Mouse (Mus musculus) limb, embryonic 11.5 days (tissue): ENCODE results near the gene Olfr735. TPM values are rescaled to one million over a fixed set of nuclear protein-coding genes. Genes with fewer than 3 reads are reported as not detected.

Experiments used
- ATAC-seq: fragments of 200-750 bp; cut with Nextera tagmentation; 2 replicates; pipeline ENCODE4 v1.8.0; 2017; ENCODE audit warnings: low read depth; ENCODE audit not compliant: insufficient number of reproducible peaks, low FRiP score, low TSS enrichment
- DNase-seq: peaks from one replicate; pipeline ENCODE4 v3.0.0-alpha.2; 2015; ENCODE audit warnings: low spot score
- H3K27ac ChIP-seq: fragments of 300-500 bp; sonication (generic); replicated peaks from 2 replicates; pipeline ENCODE4 v1.5.1; 2014; ENCODE audit warnings: low read depth, mild to moderate bottlenecking, low read length
- H3K27me3 ChIP-seq: fragments of 300-500 bp; sonication (generic); 2 replicates; pipeline ENCODE4 v1.6.1; 2014; ENCODE audit warnings: mild to moderate bottlenecking, low read length, mixed read lengths; ENCODE audit not compliant: control insufficient read depth, insufficient read depth
- H3K36me3 ChIP-seq: fragments of 300-500 bp; sonication (generic); 2 replicates; pipeline ENCODE4 v1.6.1; 2014; ENCODE audit warnings: mild to moderate bottlenecking, low read length, moderate library complexity, mixed read lengths; ENCODE audit not compliant: control insufficient read depth, insufficient read depth
- H3K4me1 ChIP-seq: fragments of 300-500 bp; sonication (generic); 2 replicates; pipeline ENCODE4 v1.6.1; 2014; ENCODE audit warnings: low read length, mixed read lengths; ENCODE audit not compliant: control insufficient read depth, insufficient read depth
- H3K4me2 ChIP-seq: fragments of 300-500 bp; sonication (generic); 2 replicates; pipeline ENCODE4 v1.6.1; 2014; ENCODE audit warnings: low read depth, mild to moderate bottlenecking, moderate library complexity; ENCODE audit not compliant: severe bottlenecking
- H3K4me3 ChIP-seq: fragments of 300-500 bp; sonication (generic); 2 replicates; pipeline ENCODE4 v1.5.1; 2014; ENCODE audit warnings: low read depth, low read length
- H3K9ac ChIP-seq: fragments of 300-500 bp; sonication (generic); 2 replicates; pipeline ENCODE4 v1.6.1; 2014; ENCODE audit warnings: mild to moderate bottlenecking, low read length
- H3K9me3 ChIP-seq: fragments of 300-500 bp; sonication (generic); 2 replicates; pipeline ENCODE4 v1.6.1; 2016; ENCODE audit warnings: low read length; ENCODE audit not compliant: control insufficient read depth
- WGBS: fragments of 180-500 bp; shearing (Covaris S2); extraction: QIAGEN DNeasy Blood & Tissue Kit; methylation state at CpG from one replicate; pipeline ENCODE4 v1.1.7; 2014; 5-methylcytosine and 5-hydroxymethylcytosine counted together
- polyA plus RNA-seq: library from polyadenylated mRNA; unstranded; fragments of >200 nt; fragmentation: Nextera tagmentation; extraction: Ambion mirVana; gene quantifications from 2 replicates; pipeline ENCODE4 v1.2.1, GENCODE M21; 2014

The Olfr735 gene
- polyA plus RNA-seq, result not detected in 2 replicates

GRCm38 (mm10) chr14:50348796-50349195 lies at the start of gene Olfr735:
Olfr735 (minus strand) TSS chr14:50348872.
- H3K27me3 ChIP-seq, result no peaks in the 10 kb centered on the region
- H3K9me3 ChIP-seq, result no peaks in the 10 kb centered on the region
- 81% methylated on average over 2 of the region's 2 CpGs for WGBS
- ATAC-seq (no peak), DNase-seq (no peak)
- H3K9ac ChIP-seq, result no peak within 1 kb of the TSS
- no peak within 1 kb of the TSS for H3K4me2 ChIP-seq
- no peaks in the 10 kb centered on the region for H3K4me1 ChIP-seq
- no peaks in the 10 kb centered on the region for H3K36me3 ChIP-seq
- no peak within 1 kb of the TSS for H3K27ac ChIP-seq
- H3K4me3 ChIP-seq, result no peak within 1 kb of the TSS

GRCm38 (mm10) chr14:50380863-50381262 lies 32.2 kb upstream of the Olfr735 start, which contains the start of gene Olfr736:
Olfr736 (plus strand) TSS chr14:50381163.
- Histone ChIP-seq H3K27me3 (no peaks in the 10 kb centered on the region), H3K9ac (no peak within 1 kb of the TSS), H3K4me2 (no peak within 1 kb of the TSS), H3K36me3 (no peaks in the 10 kb centered on the region), H3K4me3 (no peak within 1 kb of the TSS), H3K27ac (no peak within 1 kb of the TSS), H3K4me1 (no peaks in the 10 kb centered on the region), H3K9me3 (no peaks in the 10 kb centered on the region)
- 95% methylated on average over 2 of the region's 2 CpGs for WGBS
- ATAC-seq (no peak), DNase-seq (no peak)

DNA sequence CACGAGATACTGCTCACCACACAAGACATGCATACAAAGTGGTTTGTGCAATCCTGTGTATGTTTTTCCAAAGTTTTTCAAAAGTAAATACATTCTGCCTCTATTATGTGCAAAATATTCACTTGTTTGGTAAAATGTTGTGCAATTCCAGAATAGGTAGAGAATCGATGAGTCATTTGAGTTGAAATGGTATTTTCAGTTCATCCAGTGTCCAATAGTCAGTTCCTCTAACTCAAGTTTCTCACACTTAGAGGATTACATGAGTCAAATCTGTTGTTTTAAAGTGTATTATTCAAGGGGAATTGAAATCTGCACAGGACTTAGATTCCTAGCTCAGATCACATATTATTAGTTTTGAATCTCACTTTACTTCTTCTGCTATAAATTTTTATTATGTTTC lies 14.9 kb upstream of the Olfr735 start:
- H3K27me3 ChIP-seq, result no peaks in the 10 kb centered on the region
- no peaks in the 10 kb centered on the region for H3K36me3 ChIP-seq
- no peak for DNase-seq
- no peak overlapping the region for H3K4me2 ChIP-seq
- H3K9ac ChIP-seq, result no peak overlapping the region
- 92% methylated on average over 2 of the region's 2 CpGs for WGBS
- H3K27ac ChIP-seq, result no peak overlapping the region
- H3K9me3 ChIP-seq, result no peaks in the 10 kb centered on the region
- no peak for ATAC-seq
- H3K4me3 ChIP-seq, result no peak overlapping the region
- H3K4me1 ChIP-seq, result no peaks in the 10 kb centered on the region

DNA sequence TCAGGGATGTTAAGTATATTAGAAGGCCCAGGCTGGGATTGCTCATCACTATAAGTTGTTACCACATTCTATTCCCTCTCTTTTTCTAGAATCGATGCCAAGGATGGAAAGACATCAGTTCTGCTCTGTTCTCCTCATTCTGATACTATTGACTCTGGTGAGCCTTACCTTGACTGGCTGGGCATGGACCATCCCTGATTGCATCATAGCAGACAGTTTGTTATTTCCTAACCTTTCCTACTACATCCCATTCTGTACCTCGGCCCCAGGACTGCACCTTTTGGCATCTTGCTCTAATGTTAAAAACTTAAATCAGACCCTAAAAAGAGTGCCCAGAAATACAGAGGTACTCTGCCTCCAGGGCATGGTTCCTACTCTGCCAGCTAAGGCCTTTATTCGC lies 11.8 kb upstream of the Olfr735 start:
- Histone ChIP-seq H3K9me3 (no peaks in the 10 kb centered on the region), H3K27ac (no peak overlapping the region), H3K36me3 (no peaks in the 10 kb centered on the region), H3K9ac (no peak overlapping the region), H3K27me3 (no peaks in the 10 kb centered on the region), H3K4me3 (no peak overlapping the region), H3K4me2 (no peak overlapping the region), H3K4me1 (no peaks in the 10 kb centered on the region)
- DNase-seq, result no peak
- no peak for ATAC-seq
- 88% methylated on average over 3 of the region's 3 CpGs for WGBS

GRCm38 (mm10) chr14:50357593-50357992 lies 8.9 kb upstream of the Olfr735 start, which contains the start of gene Tlr11:
Tlr11 (plus strand) TSS chr14:50357914.
- no peaks in the 10 kb centered on the region for H3K9me3 ChIP-seq
- H3K9ac ChIP-seq, result no peak within 1 kb of the TSS
- H3K27me3 ChIP-seq, result no peaks in the 10 kb centered on the region
- H3K4me1 ChIP-seq, result no peaks in the 10 kb centered on the region
- ATAC-seq, result no peak
- WGBS, result 90% methylated on average over 2 of the region's 2 CpGs
- H3K36me3 ChIP-seq, result no peaks in the 10 kb centered on the region
- H3K4me3 ChIP-seq, result no peak within 1 kb of the TSS
- H3K27ac ChIP-seq, result no peak within 1 kb of the TSS
- no peak for DNase-seq
- no peak within 1 kb of the TSS for H3K4me2 ChIP-seq

DNA sequence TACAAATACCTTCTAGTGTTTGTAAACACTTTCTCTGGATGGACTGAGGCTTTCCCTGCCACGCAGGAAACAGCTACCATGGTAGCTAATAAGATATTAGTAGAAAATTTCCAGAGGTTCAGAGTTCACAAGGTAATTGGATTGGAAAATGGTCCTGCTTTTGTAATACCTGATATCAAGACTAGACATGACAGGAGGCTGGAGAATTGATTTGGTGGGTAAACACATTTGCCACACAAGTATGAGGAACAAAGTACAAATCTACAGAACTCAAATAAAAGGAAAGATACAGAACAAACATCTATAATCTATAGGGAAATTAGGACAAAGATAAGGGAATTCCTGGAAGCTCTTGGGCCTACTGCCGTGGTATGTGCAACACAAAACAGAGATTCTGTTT lies 8.1 kb upstream of the Olfr735 start:
- ATAC-seq, result no peak
- no peak for DNase-seq
- no peaks in the 10 kb centered on the region for H3K9me3 ChIP-seq
- H3K4me3 ChIP-seq, result no peak overlapping the region
- H3K4me2 ChIP-seq, result no peak overlapping the region
- H3K36me3 ChIP-seq, result no peaks in the 10 kb centered on the region
- WGBS, result 88% methylated on average over 2 of the region's 2 CpGs
- H3K27me3 ChIP-seq, result no peaks in the 10 kb centered on the region
- H3K27ac ChIP-seq, result no peak overlapping the region
- no peak overlapping the region for H3K9ac ChIP-seq
- H3K4me1 ChIP-seq, result no peaks in the 10 kb centered on the region

- no peak overlapping the region for H3K27ac ChIP-seq
- WGBS, result 54% methylated on average over 3 of the region's 3 CpGs
- no peaks in the 10 kb centered on the region for H3K4me1 ChIP-seq
- H3K27me3 ChIP-seq, result no peaks in the 10 kb centered on the region
- H3K4me3 ChIP-seq, result no peak overlapping the region
- ATAC-seq (no peak), DNase-seq (peak; percentile 36)
- H3K4me2 ChIP-seq, result no peak overlapping the region
- no peak overlapping the region for H3K9ac ChIP-seq
- no peaks in the 10 kb centered on the region for H3K36me3 ChIP-seq
- no peaks in the 10 kb centered on the region for H3K9me3 ChIP-seq
Observed at GRCm38 (mm10) chr14:50352438-50352837, 3.8 kb upstream of the Olfr735 start.

GRCm38 (mm10) chr14:50326661-50327060 lies 22.0 kb downstream of the Olfr735 start, which contains the start of gene Olfr734:
Olfr734 (minus strand) TSS chr14:50326761.
- Histone ChIP-seq H3K4me2 (no peak within 1 kb of the TSS), H3K27me3 (no peaks in the 10 kb centered on the region), H3K4me1 (no peaks in the 10 kb centered on the region), H3K9ac (no peak within 1 kb of the TSS), H3K27ac (no peak within 1 kb of the TSS), H3K36me3 (no peaks in the 10 kb centered on the region), H3K4me3 (no peak within 1 kb of the TSS), H3K9me3 (no peaks in the 10 kb centered on the region)
- 75% methylated on average over 1 of the region's 1 CpGs for WGBS
- DNase-seq (no peak), ATAC-seq (no peak)

GRCm38 (mm10) chr14:50301422-50301821 lies 47.2 kb downstream of the Olfr735 start, which contains the start of gene Olfr733:
Olfr733 (minus strand) TSS chr14:50301522.
- Histone ChIP-seq H3K4me2 (no peak within 1 kb of the TSS), H3K9ac (no peak within 1 kb of the TSS), H3K27me3 (no peaks in the 10 kb centered on the region), H3K4me3 (no peak within 1 kb of the TSS), H3K9me3 (no peaks in the 10 kb centered on the region), H3K4me1 (no peaks in the 10 kb centered on the region), H3K36me3 (no peaks in the 10 kb centered on the region), H3K27ac (no peak within 1 kb of the TSS)
- ATAC-seq (no peak), DNase-seq (no peak)
